Mouse (Mus musculus): ENCODE data around the gene Smurf1. TPM values are rescaled to one million over a fixed set of nuclear protein-coding genes. Genes with fewer than 3 reads are reported as not detected.

The Smurf1 gene
- total RNA-seq, 1 experiment: 17.9 TPM

DNA sequence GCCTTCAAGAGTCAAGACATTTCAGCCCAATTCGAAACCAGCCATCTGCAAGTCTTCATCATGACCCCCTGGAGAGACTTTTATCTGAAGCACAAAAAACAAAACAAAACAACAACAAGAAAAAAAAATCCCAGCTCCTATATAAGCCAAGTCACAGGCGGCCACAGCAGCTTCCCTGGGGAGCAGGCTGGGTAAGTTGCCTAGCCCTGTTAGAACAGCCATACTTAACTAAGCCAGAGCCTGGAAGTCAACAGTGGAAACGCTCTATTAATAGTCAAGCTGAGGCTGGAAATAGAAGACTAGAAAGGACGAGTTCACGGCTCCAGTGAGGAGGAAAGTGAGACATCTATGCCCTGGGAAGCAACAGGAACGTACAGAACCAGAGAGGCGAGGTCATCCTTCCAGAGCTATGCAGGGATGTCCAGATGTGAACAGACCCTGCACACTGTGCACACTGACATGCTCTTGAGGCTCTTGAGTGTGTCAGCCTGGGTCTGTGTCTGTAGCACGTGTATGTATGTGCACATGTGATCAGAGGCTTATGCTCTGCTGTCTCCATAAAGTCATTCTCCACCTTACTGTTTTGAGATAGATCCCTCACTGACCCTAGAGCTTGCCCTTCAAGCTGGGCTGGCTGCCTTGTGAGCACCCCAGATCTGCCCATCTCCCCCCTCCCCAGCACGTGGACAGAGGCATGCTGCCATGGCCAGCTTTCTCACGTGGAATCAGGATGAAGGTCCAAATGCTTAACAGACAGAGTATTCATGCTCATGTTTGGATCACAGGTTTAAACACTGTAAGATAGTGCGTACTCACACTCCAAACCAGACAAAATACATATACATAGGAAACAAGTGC, 36.6 kb downstream of the Smurf1 start:
- Histone ChIP-seq H3K27ac (ENCODE audit: insufficient read depth, low read depth, low read length, poor library complexity, severe bottlenecking) (no peak overlapping the region), H3K9ac (ENCODE audit: insufficient read depth, low read depth, low read length, poor library complexity, severe bottlenecking) (no peak overlapping the region), H3K9me3 (ENCODE audit: control insufficient read depth, insufficient read depth, low read depth, low read length) (no peaks in the 10 kb centered on the region), H3K36me3 (ENCODE audit: control insufficient read depth, insufficient read depth, low read length, poor library complexity, severe bottlenecking) (no peaks in the 10 kb centered on the region), H3K4me3 (ENCODE audit: insufficient read depth in 1 of 2, low read depth in 1 of 2, low read length in 2 of 2, poor library complexity in 1 of 2, severe bottlenecking in 1 of 2) (no peak overlapping the region), H3K4me1 (ENCODE audit: control insufficient read depth in 2 of 2, insufficient read depth in 2 of 2, low read length in 2 of 2, poor library complexity in 1 of 2) (peaks cover 0 to 5% of the 10 kb centered on the region in 2 experiments; a peak in 1 of 4 replicates)
- in situ Hi-C loops (cut with MboI; ENCODE audit: low sequenced_read_pairs in 2 of 2, unreplicated experiment in 2 of 2): no loop called here
- no peak for DNase-seq (ENCODE audit: low read depth, low spot score)
- TF ChIP-seq CHD2 (IDR thresholded peaks at IDR 0.05; ENCODE audit: low read depth, low read length) (no peak), HCFC1 (IDR thresholded peaks at IDR 0.05; ENCODE audit: borderline replicate concordance, insufficient read depth, low read length) (no peak), ZC3H11A (IDR thresholded peaks at IDR 0.05; ENCODE audit: borderline replicate concordance, low read depth, low read length) (no peak)

DNA sequence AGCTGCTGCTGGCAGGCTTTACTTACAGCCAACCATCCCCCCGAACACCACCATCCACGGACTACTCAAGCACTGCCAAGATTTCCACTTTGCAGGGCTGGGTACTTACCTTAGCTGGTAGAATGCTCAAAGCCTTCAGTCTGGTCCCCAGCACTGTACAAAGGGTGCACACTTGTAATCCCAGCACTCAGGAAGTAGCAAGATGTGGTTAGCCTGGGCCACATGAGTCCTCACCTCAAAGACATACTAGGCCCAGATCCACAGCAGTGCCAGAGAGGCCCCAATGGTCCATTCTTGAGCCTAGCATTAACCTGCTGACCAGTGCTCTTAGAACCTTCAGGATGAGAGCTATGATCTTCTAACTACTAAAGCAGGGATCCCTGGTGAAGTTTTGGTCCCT, 39.4 kb downstream of the Smurf1 start:
- Histone ChIP-seq H3K4me3 (ENCODE audit: insufficient read depth in 1 of 2, low read depth in 1 of 2, low read length in 2 of 2, poor library complexity in 1 of 2, severe bottlenecking in 1 of 2) (no peak overlapping the region), H3K9me3 (ENCODE audit: control insufficient read depth, insufficient read depth, low read depth, low read length) (no peaks in the 10 kb centered on the region), H3K36me3 (ENCODE audit: control insufficient read depth, insufficient read depth, low read length, poor library complexity, severe bottlenecking) (no peaks in the 10 kb centered on the region), H3K4me1 (ENCODE audit: control insufficient read depth in 2 of 2, insufficient read depth in 2 of 2, low read length in 2 of 2, poor library complexity in 1 of 2) (peaks cover 2 to 9% of the 10 kb centered on the region in 2 experiments; a peak in 2 of 4 replicates), H3K27ac (ENCODE audit: insufficient read depth, low read depth, low read length, poor library complexity, severe bottlenecking) (no peak overlapping the region), H3K9ac (ENCODE audit: insufficient read depth, low read depth, low read length, poor library complexity, severe bottlenecking) (no peak overlapping the region)
- no peak for DNase-seq (ENCODE audit: low read depth, low spot score)
- in situ Hi-C loops (cut with MboI; ENCODE audit: low sequenced_read_pairs in 2 of 2, unreplicated experiment in 2 of 2): no loop called here
- no peak for TF ChIP-seq ZNF384 (IDR thresholded peaks at IDR 0.05; ENCODE audit: low read depth, low read length)
- no peak for TF ChIP-seq CHD2 (IDR thresholded peaks at IDR 0.05; ENCODE audit: low read depth, low read length)

DNA sequence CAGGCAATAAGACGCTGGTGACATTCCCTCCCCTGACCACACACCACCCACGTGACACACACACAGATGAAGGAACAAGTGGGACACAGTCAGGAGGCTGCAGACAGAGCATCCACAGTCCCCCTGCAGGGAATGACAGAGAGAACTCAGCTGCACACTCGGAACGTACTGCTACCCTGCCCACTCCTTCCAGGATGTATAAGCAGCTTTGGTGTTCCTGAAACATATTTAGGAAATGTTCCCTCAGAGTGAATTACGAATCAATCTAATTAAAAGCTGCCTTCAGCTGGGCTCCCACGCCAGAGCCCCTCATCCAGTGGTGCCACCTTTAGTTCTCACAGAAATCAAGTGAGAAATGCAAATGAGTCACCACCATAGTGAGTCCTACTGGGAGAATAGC, 42.3 kb downstream of the Smurf1 start:
- H3K4me1 ChIP-seq (ENCODE audit: control insufficient read depth in 2 of 2, insufficient read depth in 2 of 2, low read length in 2 of 2, poor library complexity in 1 of 2): peaks cover 2 to 9% of the 10 kb centered on the region in 2 experiments; a peak in 2 of 4 replicates
- DNase-seq (ENCODE audit: low read depth, low spot score): no peak
- in situ Hi-C loops (cut with MboI; ENCODE audit: low sequenced_read_pairs in 2 of 2, unreplicated experiment in 2 of 2): no loop called here
- no peak overlapping the region for H3K9ac ChIP-seq (ENCODE audit: insufficient read depth, low read depth, low read length, poor library complexity, severe bottlenecking)
- H3K36me3 ChIP-seq (ENCODE audit: control insufficient read depth, insufficient read depth, low read length, poor library complexity, severe bottlenecking): no peaks in the 10 kb centered on the region
- TF ChIP-seq CHD2 (IDR thresholded peaks at IDR 0.05; ENCODE audit: low read depth, low read length) (no peak), MAFK (IDR thresholded peaks at IDR 0.05; ENCODE audit: insufficient read depth, low read depth, low read length) (no peak), ZNF384 (IDR thresholded peaks at IDR 0.05; ENCODE audit: low read depth, low read length) (no peak), ZC3H11A (IDR thresholded peaks at IDR 0.05; ENCODE audit: borderline replicate concordance, low read depth, low read length) (no peak), HCFC1 (IDR thresholded peaks at IDR 0.05; ENCODE audit: borderline replicate concordance, insufficient read depth, low read length) (no peak)
- H3K27ac ChIP-seq (ENCODE audit: insufficient read depth, low read depth, low read length, poor library complexity, severe bottlenecking): no peak overlapping the region
- no peak overlapping the region for H3K4me3 ChIP-seq (ENCODE audit: insufficient read depth in 1 of 2, low read depth in 1 of 2, low read length in 2 of 2, poor library complexity in 1 of 2, severe bottlenecking in 1 of 2)
- H3K9me3 ChIP-seq (ENCODE audit: control insufficient read depth, insufficient read depth, low read depth, low read length): no peaks in the 10 kb centered on the region

DNA sequence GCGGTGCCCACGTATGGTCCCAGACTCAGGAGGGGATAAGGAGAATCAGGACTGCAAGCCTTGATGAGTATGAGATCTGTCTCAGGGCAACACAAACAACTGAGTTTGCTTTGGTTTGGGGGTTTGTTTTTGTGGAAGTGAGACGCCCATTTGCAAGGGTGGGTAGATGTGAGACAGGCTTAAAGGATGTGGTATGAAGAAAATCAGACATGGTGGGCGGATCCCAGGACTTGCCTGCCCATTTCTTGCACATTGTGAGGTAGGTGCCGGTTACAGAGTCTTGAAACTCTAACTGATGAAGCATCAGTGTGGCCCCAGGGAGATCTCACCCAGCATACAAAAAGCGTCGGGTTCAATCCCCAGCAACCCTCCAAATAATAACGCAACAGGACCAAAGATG, 45.9 kb downstream of the Smurf1 start:
- Histone ChIP-seq H3K36me3 (ENCODE audit: control insufficient read depth, insufficient read depth, low read length, poor library complexity, severe bottlenecking) (no peaks in the 10 kb centered on the region), H3K4me3 (ENCODE audit: insufficient read depth in 1 of 2, low read depth in 1 of 2, low read length in 2 of 2, poor library complexity in 1 of 2, severe bottlenecking in 1 of 2) (no peak overlapping the region), H3K4me1 (ENCODE audit: control insufficient read depth in 2 of 2, insufficient read depth in 2 of 2, low read length in 2 of 2, poor library complexity in 1 of 2) (peaks cover 2 to 9% of the 10 kb centered on the region in 2 experiments; a peak in 2 of 4 replicates), H3K9me3 (ENCODE audit: control insufficient read depth, insufficient read depth, low read depth, low read length) (no peaks in the 10 kb centered on the region), H3K27ac (ENCODE audit: insufficient read depth, low read depth, low read length, poor library complexity, severe bottlenecking) (no peak overlapping the region), H3K9ac (ENCODE audit: insufficient read depth, low read depth, low read length, poor library complexity, severe bottlenecking) (no peak overlapping the region)
- TF ChIP-seq HCFC1 (IDR thresholded peaks at IDR 0.05; ENCODE audit: borderline replicate concordance, insufficient read depth, low read length) (no peak), CHD2 (IDR thresholded peaks at IDR 0.05; ENCODE audit: low read depth, low read length) (no peak), ZNF384 (IDR thresholded peaks at IDR 0.05; ENCODE audit: low read depth, low read length) (no peak), ZC3H11A (IDR thresholded peaks at IDR 0.05; ENCODE audit: borderline replicate concordance, low read depth, low read length) (no peak), MAFK (IDR thresholded peaks at IDR 0.05; ENCODE audit: insufficient read depth, low read depth, low read length) (no peak)
- DNase-seq (ENCODE audit: low read depth, low spot score): no peak
- in situ Hi-C loops (cut with MboI; ENCODE audit: low sequenced_read_pairs in 2 of 2, unreplicated experiment in 2 of 2): no loop called here

Measured in ES-E14 (cell line).